In the genomic region with DNA sequence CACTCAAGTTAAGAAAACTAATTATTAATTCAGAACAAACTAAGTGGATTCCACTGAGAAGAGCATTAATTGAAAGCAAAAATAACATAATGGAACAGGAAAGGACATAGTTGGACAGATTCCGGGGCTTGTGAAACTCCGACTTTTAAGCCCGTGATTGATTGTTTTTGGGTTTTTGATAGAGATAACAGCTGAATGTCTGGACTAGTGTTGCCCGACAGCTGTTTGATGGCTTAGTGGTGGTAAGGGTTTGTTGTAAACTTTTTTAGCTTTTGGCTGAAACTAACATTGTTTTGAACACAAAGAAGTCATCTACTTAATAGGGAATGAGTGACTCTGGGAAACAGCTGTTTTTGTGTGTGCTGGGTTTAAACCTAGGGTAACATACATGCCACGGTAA, we compare ENCODE assay signal across 30 mouse cellular contexts. TPM values are rescaled to one million over a fixed set of nuclear protein-coding genes. Genes with fewer than 3 reads are reported as not detected.
DNase-seq lines count a peak whose midpoint lies in the region; ATAC-seq and TF ChIP-seq lines count a peak whose summit lies in the region.
"Had no signal": no experiment of that assay in that cellular context is flagged by ENCODE, and none has a peak within 500 bp of the region (broad histone marks: within the 10 kb centered on the region; RNA-seq: fewer than 3 reads in every experiment).

No protein-coding gene starts in this region.

- no peaks in the 10 kb centered on the region for H3K4me1 ChIP-seq in embryonic facial prominence, embryonic 14.5 days (ENCODE audit: control insufficient read depth, insufficient read depth, low read length)
- no peaks in the 10 kb centered on the region for H3K4me1 ChIP-seq in embryonic facial prominence, embryonic 10.5 days
- no peaks in the 10 kb centered on the region for H3K4me1 ChIP-seq in lung, embryonic 14.5 days (ENCODE audit: insufficient read depth)
- H3K4me1 ChIP-seq in lung, adult 2 months (ENCODE audit: control insufficient read depth, insufficient read depth, low read length) = no peaks in the 10 kb centered on the region; the same call in none of the 2 replicates
- H3K4me1 ChIP-seq in MEL (ENCODE audit: control insufficient read depth in 1 of 2, insufficient read depth in 2 of 2, low read length in 2 of 2) = peaks cover 0 to 3% of the 10 kb centered on the region in 2 experiments; a peak in 2 of 4 replicates
- H3K4me1 ChIP-seq: embryonic facial prominence, embryonic 12.5 days; forebrain, embryonic 10.5 days; forebrain, embryonic 15.5 days; hindbrain, embryonic 13.5 days; limb, embryonic 12.5 days; liver, embryonic 13.5 days; lung, embryonic 15.5 days; midbrain, embryonic 12.5 days; neural tube, embryonic 12.5 days had no signal

- no peak overlapping the region for H3K27ac ChIP-seq in embryonic facial prominence, embryonic 14.5 days (replicated peaks; ENCODE audit: low read depth, low read length)
- H3K27ac ChIP-seq in embryonic facial prominence, embryonic 10.5 days (replicated peaks) = no peak overlapping the region
- H3K27ac ChIP-seq in lung, embryonic 14.5 days (ENCODE audit: low read depth) = no peak overlapping the region
- no peak overlapping the region for H3K27ac ChIP-seq in MEL (ENCODE audit: control insufficient read depth, low read depth, low read length)
- H3K27ac ChIP-seq: embryonic facial prominence, embryonic 12.5 days; forebrain, embryonic 10.5 days; forebrain, embryonic 15.5 days; hindbrain, embryonic 13.5 days; limb, embryonic 12.5 days; liver, embryonic 13.5 days; lung, embryonic 15.5 days; midbrain, embryonic 12.5 days; neural tube, embryonic 12.5 days; stomach, postnatal 0 days had no signal

- ATAC-seq in embryonic facial prominence, embryonic 14.5 days (ENCODE audit: low read depth) = no peak
- ATAC-seq in lung, embryonic 14.5 days (ENCODE audit: insufficient read depth) = no peak
- ATAC-seq: forebrain, embryonic 15.5 days; intestine, postnatal 0 days had no signal

- no peak overlapping the region for H3K9ac ChIP-seq in embryonic facial prominence, embryonic 14.5 days (ENCODE audit: low read depth, low read length)
- no peak overlapping the region for H3K9ac ChIP-seq in lung, embryonic 14.5 days
- no peak overlapping the region for H3K9ac ChIP-seq in MEL (ENCODE audit: control insufficient read depth, low read depth, low read length, poor library complexity, severe bottlenecking)
- H3K9ac ChIP-seq: embryonic facial prominence, embryonic 12.5 days; forebrain, embryonic 15.5 days; hindbrain, embryonic 13.5 days; limb, embryonic 12.5 days; liver, embryonic 13.5 days; lung, embryonic 15.5 days; midbrain, embryonic 12.5 days; neural tube, embryonic 12.5 days had no signal

- H3K4me3 ChIP-seq in embryonic facial prominence, embryonic 14.5 days (ENCODE audit: low read depth, low read length) = no peak overlapping the region
- no peak overlapping the region for H3K4me3 ChIP-seq in embryonic facial prominence, embryonic 10.5 days
- no peak overlapping the region for H3K4me3 ChIP-seq in lung, embryonic 14.5 days (ENCODE audit: low read depth, low read length)
- H3K4me3 ChIP-seq in lung, adult 2 months (replicated peaks; ENCODE audit: extremely low read depth, low read depth, low read length) = no peak overlapping the region
- no peak overlapping the region for H3K4me3 ChIP-seq in MEL (ENCODE audit: control insufficient read depth in 1 of 2, insufficient read depth in 1 of 2, low read depth in 2 of 2, low read length in 2 of 2)
- H3K4me3 ChIP-seq: embryonic facial prominence, embryonic 12.5 days; forebrain, embryonic 10.5 days; forebrain, embryonic 15.5 days; hindbrain, embryonic 13.5 days; limb, embryonic 12.5 days; liver, embryonic 13.5 days; lung, embryonic 15.5 days; megakaryocyte, embryonic 14.5 days; midbrain, embryonic 12.5 days; myocyte; neural tube, embryonic 12.5 days had no signal

- H3K27me3 ChIP-seq in embryonic facial prominence, embryonic 14.5 days (replicated peaks; ENCODE audit: control insufficient read depth, insufficient read depth, low read length) = no peaks in the 10 kb centered on the region
- no peaks in the 10 kb centered on the region for H3K27me3 ChIP-seq in embryonic facial prominence, embryonic 10.5 days (replicated peaks; ENCODE audit: low read depth, poor library complexity, severe bottlenecking)
- no peaks in the 10 kb centered on the region for H3K27me3 ChIP-seq in lung, embryonic 14.5 days (ENCODE audit: insufficient read depth, low read length)
- no peaks in the 10 kb centered on the region for H3K27me3 ChIP-seq in MEL (ENCODE audit: control insufficient read depth in 1 of 2, insufficient read depth in 2 of 2, low read length in 2 of 2)
- H3K27me3 ChIP-seq: CH12.LX; embryonic facial prominence, embryonic 12.5 days; forebrain, embryonic 15.5 days; hindbrain, embryonic 13.5 days; limb, embryonic 12.5 days; liver, embryonic 13.5 days; lung, embryonic 15.5 days; megakaryocyte, embryonic 14.5 days; midbrain, embryonic 12.5 days; neural tube, embryonic 12.5 days had no signal

- peak; percentile 42 for DNase-seq in embryonic facial prominence, embryonic 14.5 days (ENCODE audit: low spot score)
- DNase-seq in embryonic facial prominence, embryonic 10.5 days (ENCODE audit: low spot score) = no peak
- peak; percentile 61 for DNase-seq in heart, adult 8-10 months (ENCODE audit: low spot score)
- no peak for DNase-seq in heart, postnatal 4 days
- DNase-seq in lung, embryonic 14.5 days = peak; percentile 38
- no peak for DNase-seq in lung, adult 2 months
- no peak for DNase-seq in MEL (ENCODE audit: low read depth, low spot score)
- DNase-seq in urinary bladder, postnatal 36 days (ENCODE audit: low spot score in 2 of 2) = no peak
- DNase-seq: adrenal gland, postnatal 10 days; cerebellum, adult 11 months; cerebellum, adult 9-10 months; cerebellum, postnatal 36 days; kidney, adult 9 months; liver, embryonic 13.5 days; right cerebral cortex, adult 18-20 months; thymus, adult 18-20 months; thymus, postnatal 25 days had no signal

- no peak for TF ChIP-seq EP300 in MEL (IDR thresholded peaks at IDR 0.05; ENCODE audit: low read depth in 1 of 2, low read length in 2 of 2)

- TF ChIP-seq RAD21 in MEL (IDR thresholded peaks at IDR 0.05; ENCODE audit: low read depth, low read length) = no peak

- no peak for TF ChIP-seq CTCF in lung, embryonic 14.5 days (IDR thresholded peaks at IDR 0.05; ENCODE audit: low read depth)
- no peak for TF ChIP-seq CTCF in lung, adult 2 months (IDR thresholded peaks at IDR 0.05; ENCODE audit: insufficient read depth, low read length)
- no peak for TF ChIP-seq CTCF in MEL (IDR thresholded peaks at IDR 0.05 in 2 of 3, conservative IDR thresholded peaks at IDR 0.05 in 1 of 3; ENCODE audit: control insufficient read depth in 1 of 3, insufficient read depth in 1 of 3, low read depth in 2 of 3, low read length in 3 of 3, poor library complexity in 1 of 3, severe bottlenecking in 1 of 3)

- H3K4me2 ChIP-seq in embryonic facial prominence, embryonic 14.5 days (ENCODE audit: low read depth, low read length) = no peak overlapping the region
- H3K4me2 ChIP-seq in lung, embryonic 14.5 days = no peak overlapping the region
- H3K4me2 ChIP-seq: embryonic facial prominence, embryonic 12.5 days; forebrain, embryonic 15.5 days; hindbrain, embryonic 13.5 days; limb, embryonic 12.5 days; liver, embryonic 13.5 days; lung, embryonic 15.5 days; midbrain, embryonic 12.5 days; neural tube, embryonic 12.5 days had no signal

- peaks cover 11% of the 10 kb centered on the region for H3K79me2 ChIP-seq in MEL (ENCODE audit: control insufficient read depth, insufficient read depth, low read length, poor library complexity)

- peaks cover 37% of the 10 kb centered on the region for H3K36me3 ChIP-seq in embryonic facial prominence, embryonic 14.5 days (ENCODE audit: control insufficient read depth, insufficient read depth, low read length)
- H3K36me3 ChIP-seq in embryonic facial prominence, embryonic 10.5 days (replicated peaks) = peaks cover 51% of the 10 kb centered on the region
- peaks cover 6% of the 10 kb centered on the region for H3K36me3 ChIP-seq in lung, embryonic 14.5 days (ENCODE audit: insufficient read depth)
- peaks cover 0 to 13% of the 10 kb centered on the region in 2 experiments; a peak in 3 of 4 replicates for H3K36me3 ChIP-seq in MEL (ENCODE audit: control insufficient read depth in 1 of 2, insufficient read depth in 2 of 2, low read length in 2 of 2)

- 88% methylated on average over 5 of the region's 5 CpGs for WGBS in embryonic facial prominence, embryonic 14.5 days
- WGBS in embryonic facial prominence, embryonic 10.5 days = 92% methylated on average over 5 of the region's 5 CpGs
- WGBS in lung, embryonic 14.5 days = 54% methylated on average over 5 of the region's 5 CpGs
- WGBS in lung, adult 2 months = 65% methylated on average over 5 of the region's 5 CpGs

- TF ChIP-seq POLR2A in lung, adult 2 months (IDR thresholded peaks at IDR 0.05; ENCODE audit: borderline replicate concordance, extremely low read depth, low read depth, low read length) = no peak
- TF ChIP-seq POLR2A in MEL (IDR thresholded peaks at IDR 0.05; ENCODE audit: control insufficient read depth in 1 of 2, insufficient read depth in 1 of 2, low read depth in 1 of 2, low read length in 2 of 2, poor library complexity in 1 of 2) = no peak

- H3K9me3 ChIP-seq in embryonic facial prominence, embryonic 14.5 days (ENCODE audit: control insufficient read depth, low read length) = peaks cover 3% of the 10 kb centered on the region; the same call in 1 of the 2 replicates
- peaks cover 7% of the 10 kb centered on the region; the same call in 1 of the 2 replicates for H3K9me3 ChIP-seq in embryonic facial prominence, embryonic 10.5 days
- peaks cover 3% of the 10 kb centered on the region; the same call in 1 of the 2 replicates for H3K9me3 ChIP-seq in lung, embryonic 14.5 days (ENCODE audit: low read depth, low read length)
- H3K9me3 ChIP-seq in MEL (replicated peaks; ENCODE audit: insufficient read depth, low read length) = no peaks in the 10 kb centered on the region; the same call in 1 of the 2 replicates
- H3K9me3 ChIP-seq: forebrain, embryonic 15.5 days; hindbrain, embryonic 13.5 days; liver, embryonic 13.5 days; lung, embryonic 15.5 days had no signal

TF ChIP-seq in MEL, 35 proteins besides CTCF, POLR2A, EP300 and RAD21 (continues in another document):
- no peak for TF ChIP-seq NRF1 (IDR thresholded peaks at IDR 0.05; ENCODE audit: insufficient read depth, low read depth, low read length, poor library complexity, severe bottlenecking)
- no peak for TF ChIP-seq JUND (IDR thresholded peaks at IDR 0.05; ENCODE audit: low read depth, low read length)

RNA-seq across cellular contexts. Expression of a gene that starts 11.9 kb away (rescaled TPM):
- 21.1 and 21.6 TPM in 2 replicates for polyA plus RNA-seq in embryonic facial prominence, embryonic 14.5 days (2014; fragmentation: Nextera tagmentation; extraction: Ambion mirVana)
- polyA plus RNA-seq in embryonic facial prominence, embryonic 10.5 days (2016; fragmentation: Nextera tagmentation; extraction: Ambion mirVana) = 17.1 and 20.0 TPM in 2 replicates
- 10 to 100 TPM; 17.2 to 19.8 (median 18.8) TPM for total RNA-seq in heart, adult 8-10 months (2022)
- total RNA-seq in heart, postnatal 4 days (2021) = 10 to 100 TPM; 25.5 to 28.0 TPM
- polyA plus RNA-seq in lung, embryonic 14.5 days (2014; fragmentation: Nextera tagmentation; extraction: Ambion mirVana) = 15.9 and 16.0 TPM in 2 replicates
- 12.3 and 19.1 TPM in 2 replicates for polyA plus RNA-seq in lung, adult 2 months (2012; rRNA removed)
- total RNA-seq in MEL (2012; rRNA removed) = 41.0 and 43.8 TPM in 2 replicates
- polyA plus RNA-seq in MEL (2012; ENCODE audit: insufficient read depth in 1 of 2, insufficient read length in 2 of 2, low read depth in 1 of 2, low replicate concordance in 2 of 2, missing spikeins in 1 of 2) = 10 to 100 TPM; 54.2 to 77.2 TPM

Comparison
In these comparisons a context has a peak if more than half of its experiments do, and no peak if none do; other contexts are left out.
1. DNase-seq: peak in embryonic facial prominence, embryonic 14.5 days (single experiment), heart, adult 8-10 months (single experiment) and lung, embryonic 14.5 days (single experiment); none in embryonic facial prominence, embryonic 10.5 days (single experiment), heart, postnatal 4 days (single experiment), lung, adult 2 months (single experiment), MEL (single experiment) and urinary bladder, postnatal 36 days (0 of 2).